Mouse (Mus musculus) ES-CJ7 (cell line): ENCODE measurements around the gene Gm5108.

Experiments used
- DNase-seq: peaks from one replicate; pipeline ENCODE4 v3.0.0; 2011; ENCODE audit warnings: low read depth, low spot score

The Gm5108 gene

DNA sequence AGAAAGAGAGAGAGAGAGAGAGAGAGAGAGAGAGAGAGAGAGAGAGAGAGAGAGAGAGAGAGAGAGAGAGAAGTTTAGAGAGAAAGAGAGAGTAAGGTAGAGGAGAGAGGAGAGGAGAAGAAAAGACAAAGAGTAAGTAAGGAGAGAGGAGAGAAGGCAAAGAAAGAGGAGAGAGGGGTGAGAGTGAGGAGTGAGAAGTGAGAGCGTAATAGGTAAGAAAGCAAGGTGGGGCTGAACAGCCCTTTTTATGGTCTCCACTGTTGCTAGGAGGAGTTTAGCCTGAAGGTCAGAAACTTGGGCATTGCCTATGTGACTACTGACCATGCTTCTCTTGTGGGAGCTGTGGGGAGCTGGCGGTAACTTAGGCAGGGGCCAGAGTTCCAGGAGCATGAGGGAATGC is at the start of gene Gm5108:
Gm5108 (plus strand) TSS at position 301 of the 400 bp plus-strand sequence.
- DNase-seq: no peak

DNA sequence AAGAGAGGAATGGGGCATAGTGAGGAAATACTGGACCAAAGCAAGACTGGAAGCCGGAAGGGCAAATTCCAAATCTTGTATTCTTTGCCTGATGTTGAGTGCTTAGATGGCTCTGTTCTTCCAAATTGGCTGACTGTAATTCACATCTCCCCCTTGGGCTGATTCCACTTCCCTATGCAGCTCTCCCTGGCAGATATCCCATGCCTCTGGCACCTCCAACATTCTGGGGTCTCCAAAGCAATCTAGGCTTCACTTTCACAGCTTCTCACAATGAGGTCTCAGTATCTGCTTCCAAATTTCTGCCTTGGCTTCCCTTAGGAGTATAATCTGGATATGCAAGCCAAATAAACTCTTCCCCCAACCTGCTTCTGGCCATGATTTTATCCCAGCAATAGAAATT is 42.5 kb upstream of the Gm5108 start:
- DNase-seq: no peak

DNA sequence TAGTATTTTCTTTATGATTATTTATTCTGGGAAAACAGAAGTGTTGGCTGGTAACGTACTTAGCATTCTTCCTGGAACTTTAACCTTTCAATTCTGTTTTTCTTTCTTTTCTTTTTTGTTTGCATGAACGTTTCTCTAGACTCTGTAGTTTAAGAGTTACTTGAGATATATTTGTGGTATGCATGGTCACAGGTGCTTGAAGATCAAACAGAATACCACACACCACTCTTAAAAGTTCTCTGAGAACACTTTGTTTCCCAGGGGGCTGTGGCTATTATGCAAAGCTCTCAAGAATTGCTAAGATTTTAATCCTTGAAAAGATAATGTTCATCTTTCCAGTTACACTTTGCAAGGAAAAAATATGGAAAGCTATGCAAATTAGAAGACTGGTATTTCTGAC is 36.9 kb upstream of the Gm5108 start:
- DNase-seq: no peak

DNA sequence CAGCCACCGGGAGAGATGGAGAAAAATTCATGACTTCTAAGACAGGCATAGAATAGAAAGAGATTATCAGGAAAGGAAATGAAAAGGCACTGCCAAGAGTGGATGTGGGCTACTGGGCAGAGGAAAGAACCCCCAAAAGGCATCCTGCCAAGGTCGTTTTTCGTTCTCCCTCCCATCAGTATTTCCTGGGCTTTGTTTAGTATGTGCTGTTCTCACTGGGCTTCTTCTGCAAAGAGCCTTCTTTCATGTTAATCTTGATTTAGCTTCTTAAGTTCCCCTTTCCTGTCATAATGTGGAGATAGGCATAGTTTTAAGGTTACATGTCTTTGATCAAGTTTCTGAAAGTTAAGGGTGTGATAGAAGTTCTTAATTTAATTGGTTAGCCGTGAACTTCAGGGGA is 10.9 kb upstream of the Gm5108 start:
- DNase-seq: no peak

DNA sequence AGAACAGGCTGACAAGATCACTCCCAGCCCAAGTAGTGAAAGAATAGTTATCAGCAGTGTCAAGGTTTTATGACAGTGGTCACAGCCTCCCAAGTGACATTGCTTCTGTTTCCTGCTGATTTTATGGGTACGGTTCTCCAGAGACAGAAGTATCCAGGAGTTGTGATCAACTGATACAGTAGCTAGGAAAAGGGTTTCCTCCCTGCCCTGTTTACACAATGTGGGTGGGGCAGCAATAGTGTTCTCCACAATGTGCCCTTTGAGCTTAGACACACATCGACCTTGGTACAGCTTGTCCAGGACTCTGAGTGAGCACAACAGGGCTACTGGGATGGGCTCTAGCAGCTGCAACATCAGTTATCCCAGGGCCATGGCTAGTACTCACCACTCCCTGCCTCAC is 9.8 kb upstream of the Gm5108 start:
- DNase-seq: peak; percentile 8

DNA sequence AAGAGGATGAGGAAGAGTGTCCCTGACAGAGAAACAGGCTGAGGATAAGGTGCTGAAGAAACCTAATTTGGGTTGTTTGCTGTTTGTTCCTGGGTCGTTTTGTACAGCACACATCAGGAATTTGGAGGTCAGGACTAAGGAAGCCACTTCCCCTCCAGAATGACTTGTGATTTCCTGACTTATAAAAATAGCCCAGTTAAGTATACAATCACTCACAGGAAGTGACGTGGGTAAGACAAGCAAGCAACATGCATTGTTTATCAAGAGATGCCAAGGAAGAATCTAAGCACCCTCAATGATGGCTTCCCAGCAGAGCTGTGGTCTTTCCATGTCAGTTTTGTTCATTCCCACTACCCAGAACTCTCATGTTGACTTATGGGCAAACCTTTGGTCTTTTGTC is 1.7 kb downstream of the Gm5108 start:
- no peak for DNase-seq

DNA sequence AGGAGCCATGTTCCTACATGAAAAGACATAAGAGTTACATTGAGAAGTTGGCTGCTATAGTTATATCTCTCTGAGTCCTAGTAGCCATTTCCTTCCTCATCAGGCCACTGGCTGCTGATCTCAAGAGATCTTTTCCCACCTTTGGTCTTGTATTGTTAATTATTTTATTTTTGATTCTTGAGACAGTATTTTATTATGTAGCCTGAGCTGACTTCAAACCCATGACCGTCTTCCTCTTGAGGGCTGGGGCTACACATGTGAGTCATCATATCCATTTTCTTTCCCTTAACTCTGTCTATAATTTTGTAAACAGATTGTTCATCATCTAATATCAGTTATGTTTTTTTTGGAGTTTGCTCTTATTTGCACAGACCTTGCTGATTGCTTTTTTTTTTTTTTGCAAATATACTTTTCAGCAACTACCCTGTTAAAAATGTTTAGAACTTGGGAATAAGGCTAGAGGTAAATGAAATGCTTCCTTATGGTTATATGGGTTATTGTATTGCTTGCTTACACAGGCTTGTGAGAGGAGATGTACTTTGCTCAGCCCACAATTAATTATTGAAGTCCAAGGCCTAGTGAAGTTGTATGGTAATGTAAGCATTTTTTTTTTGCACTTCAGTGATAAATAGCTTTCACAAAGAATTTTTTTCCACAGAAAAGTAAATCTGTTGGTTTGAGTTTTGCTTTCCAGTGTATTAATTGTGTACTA is 2.8 kb downstream of the Gm5108 start:
- no peak for DNase-seq

DNA sequence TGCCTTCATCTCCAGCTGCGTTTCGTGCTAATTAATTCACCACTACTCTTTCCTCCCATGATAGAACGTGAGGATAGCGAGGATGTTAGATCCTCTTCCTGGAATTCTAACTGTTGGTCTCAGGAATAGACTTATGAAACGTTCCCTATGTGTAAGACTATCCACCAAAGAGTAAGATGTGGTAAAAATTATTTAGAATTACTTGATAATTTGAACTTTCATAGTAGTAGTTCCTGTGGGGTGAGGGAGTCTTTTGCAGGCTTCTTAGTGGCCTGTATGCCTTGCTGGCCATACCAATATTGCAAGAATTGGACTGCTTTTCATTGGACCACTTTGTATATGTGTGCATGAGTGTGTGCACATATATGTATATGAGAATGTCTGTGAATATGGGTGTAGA is 4.9 kb downstream of the Gm5108 start, which contains the start of gene Gm21905:
Gm21905 (minus strand) TSS at position 101 of the 400 bp plus-strand sequence.
- DNase-seq: no peak

DNA sequence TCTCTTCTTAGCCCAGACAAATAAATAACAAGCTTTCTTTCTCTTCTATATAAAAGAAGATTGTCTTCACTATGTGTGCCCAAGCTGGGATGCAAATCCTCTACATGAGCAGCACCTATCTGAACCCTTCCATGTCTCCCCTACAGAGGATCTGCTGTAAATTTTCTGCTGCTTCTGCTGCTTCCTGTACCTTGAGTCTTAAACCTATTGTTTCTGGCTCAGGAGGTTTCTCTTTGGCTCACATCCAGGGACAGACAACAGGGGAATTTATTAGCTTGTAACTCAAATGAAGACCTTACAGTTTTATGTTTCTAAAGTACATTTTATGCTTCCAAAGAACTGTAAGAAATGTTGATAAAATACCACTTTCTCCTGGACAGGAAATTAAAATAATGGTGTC is 5.5 kb downstream of the Gm5108 start:
- DNase-seq: no peak

DNA sequence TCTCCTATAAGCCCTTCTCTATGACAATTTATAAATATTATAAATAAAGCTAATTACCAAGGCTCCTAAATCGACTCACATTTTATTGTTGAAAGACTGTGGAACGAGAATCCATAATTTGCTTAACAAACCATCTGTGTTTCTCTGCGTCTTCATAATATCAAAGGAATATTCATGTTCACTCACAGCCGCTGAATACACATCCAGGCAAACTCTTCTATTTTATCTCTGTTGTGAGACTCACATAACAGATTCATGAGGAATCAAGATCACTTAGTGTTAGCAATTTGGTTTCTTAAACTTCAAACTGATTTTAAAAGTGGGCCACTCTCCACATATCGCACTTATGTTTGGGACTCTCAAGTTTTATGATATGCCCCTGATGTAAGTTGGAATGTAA is 6.6 kb downstream of the Gm5108 start:
- no peak for DNase-seq

DNA sequence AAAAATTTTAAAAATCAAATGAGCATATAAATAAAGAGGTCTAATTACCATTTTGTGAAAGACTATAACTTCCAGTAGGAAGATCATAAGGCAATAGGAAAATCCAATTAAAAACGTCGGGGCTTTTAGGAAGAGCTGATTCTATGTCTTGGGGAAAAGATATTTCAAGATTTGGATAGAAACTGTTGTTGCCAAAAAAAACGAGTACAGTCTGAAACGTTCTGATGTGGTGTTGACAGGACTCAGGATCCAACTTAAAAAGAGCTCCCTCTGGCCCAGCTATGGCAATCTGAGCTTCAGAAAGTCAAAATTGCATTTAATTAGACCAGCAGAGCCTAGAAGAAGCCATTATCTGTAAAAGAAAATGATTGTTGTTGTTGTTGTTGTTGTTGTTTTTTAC is 12.6 kb downstream of the Gm5108 start:
- no peak for DNase-seq

DNA sequence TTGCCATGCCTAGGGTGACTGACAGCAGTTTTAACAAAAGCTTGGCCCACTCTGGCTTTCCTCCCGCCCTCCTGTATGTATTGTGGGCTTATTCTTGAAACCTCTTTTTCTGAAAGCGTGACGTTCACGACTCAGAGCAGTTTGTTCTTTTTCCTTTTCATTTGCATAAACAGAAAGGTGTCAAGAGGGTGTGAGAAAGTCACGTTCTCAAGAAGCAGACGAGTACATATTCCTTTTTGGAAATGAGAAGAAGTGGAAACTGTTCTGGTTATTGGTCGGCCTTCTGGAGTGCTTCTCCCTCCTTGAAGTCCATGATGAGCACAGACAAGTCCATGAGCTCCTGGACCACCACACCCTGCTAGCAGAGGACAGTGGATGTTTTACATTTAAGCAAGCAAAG is 14.0 kb downstream of the Gm5108 start:
- DNase-seq: no peak

DNA sequence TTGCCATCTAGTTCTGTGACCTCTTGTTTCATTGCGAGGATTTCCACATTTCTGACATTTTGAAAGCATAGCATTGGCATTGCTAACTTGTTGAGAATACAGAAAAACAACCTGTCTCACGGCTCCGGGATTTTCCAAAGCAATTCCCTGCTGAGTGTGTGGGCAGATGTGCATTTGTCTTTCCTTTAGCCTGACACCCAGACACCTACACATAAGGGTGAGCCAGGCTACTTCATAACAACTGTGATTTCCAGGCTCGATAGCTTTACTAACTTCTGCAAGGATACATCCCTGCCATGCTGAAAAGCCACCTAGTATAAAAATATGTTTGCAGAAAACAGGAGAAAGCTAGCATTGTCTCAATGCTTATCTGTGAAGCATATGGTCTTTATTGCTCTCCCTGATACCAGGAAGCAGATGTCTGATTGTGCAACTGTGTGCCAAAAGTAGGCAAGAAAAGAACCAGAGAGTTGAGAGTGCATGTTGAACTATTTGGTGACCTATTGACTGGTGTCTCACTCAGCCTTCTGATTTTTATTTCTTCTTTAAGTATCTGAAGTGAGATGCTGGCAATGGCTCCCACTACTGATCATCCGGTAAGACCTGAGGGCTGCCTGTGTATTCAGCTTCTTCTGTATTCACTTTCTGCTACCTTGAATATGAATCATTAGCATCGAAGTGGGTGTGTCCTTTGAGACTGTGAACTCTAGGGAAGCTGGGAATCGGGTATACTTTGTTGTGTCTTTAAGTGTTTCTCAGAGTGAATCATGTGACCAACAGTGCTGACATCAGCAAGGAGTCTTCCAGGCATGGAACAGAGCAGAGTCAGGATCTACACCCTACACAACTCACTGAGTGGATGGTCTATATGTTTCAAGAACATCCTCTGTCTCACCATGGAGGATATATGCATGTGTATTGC is 20.5 kb downstream of the Gm5108 start:
- DNase-seq: no peak

DNA sequence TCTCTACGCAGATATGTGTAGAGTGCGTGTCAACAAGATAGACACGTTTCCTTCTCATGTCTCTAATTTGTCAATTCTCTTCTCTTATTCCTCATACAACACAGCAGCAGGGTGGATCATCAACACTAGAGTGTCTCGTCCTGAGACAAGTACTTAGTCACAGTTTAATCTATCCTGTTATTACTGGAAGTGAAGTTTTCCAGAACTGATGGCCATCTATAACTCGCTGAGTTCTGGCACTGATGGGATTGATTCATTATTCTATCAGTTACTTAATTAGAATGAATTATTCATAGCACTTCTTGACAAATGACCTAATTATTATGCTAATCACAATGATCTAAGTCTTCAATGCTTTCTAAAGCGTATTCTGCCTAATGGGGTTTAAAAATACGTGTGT is 28.1 kb downstream of the Gm5108 start:
- no peak for DNase-seq

DNA sequence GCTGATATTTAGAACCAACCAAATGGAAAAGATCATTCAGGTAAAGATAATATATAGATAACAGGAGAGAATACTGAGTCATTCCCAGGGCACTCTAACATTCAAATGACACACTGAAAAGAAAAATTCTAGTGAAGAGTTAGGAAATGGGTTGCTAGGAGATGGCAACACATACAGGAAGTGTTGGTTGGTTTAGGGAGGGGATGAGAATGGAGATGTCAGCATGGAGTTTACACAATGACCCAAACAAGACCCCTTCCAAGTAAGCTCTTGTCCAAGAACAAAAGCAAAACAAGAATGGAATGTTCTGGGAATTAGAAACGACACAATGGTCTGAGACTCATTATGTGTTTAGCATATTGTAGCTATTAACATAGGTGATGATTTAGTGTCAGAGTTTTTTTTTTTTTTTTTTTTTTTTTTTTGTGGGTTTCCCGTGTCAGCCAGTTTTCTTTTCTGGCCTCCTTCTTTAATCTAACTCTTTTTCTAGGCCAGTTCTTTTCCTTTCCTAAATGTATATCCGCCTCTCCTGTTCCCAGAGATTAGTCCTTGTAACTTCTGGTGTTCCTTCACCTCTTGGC is 40.6 kb downstream of the Gm5108 start:
- no peak for DNase-seq

DNA sequence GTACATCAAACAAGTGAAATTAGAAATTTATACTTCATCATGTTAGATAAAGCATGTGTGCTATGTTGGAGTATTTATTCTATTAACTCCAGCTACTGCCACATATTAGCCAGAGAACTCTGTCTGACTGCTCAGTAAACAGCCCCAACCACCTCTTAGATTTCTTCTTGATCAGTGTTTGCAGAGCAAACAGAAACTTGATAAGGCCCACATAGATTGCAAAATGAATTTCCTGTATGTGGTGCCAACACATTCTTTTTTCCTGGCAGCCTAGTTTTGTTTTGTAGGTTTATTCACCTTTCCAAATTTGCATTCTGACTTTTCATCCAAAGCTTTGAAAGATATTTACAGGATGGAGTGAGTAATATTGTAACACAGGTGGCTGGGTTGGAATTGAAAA is 49.0 kb downstream of the Gm5108 start:
- no peak for DNase-seq

DNA sequence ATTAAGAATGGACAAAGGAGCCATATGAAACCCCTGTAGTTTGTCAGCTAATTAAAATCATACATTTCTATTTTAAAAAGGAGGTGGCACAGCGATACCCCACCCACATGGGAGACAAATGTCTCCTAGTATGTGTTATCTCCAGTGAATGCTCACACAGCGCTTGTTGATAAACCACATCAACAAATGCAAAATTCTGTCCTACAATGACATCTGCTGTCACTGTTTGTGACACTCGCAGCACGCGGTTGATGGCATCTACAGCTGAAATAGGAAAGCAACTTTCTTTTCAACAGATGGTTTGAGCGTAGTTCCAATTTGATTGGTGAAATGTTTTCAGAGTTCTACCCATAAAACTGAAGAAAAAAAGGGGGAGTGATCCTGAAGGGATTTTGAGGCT is 61.1 kb downstream of the Gm5108 start:
- no peak for DNase-seq

DNA sequence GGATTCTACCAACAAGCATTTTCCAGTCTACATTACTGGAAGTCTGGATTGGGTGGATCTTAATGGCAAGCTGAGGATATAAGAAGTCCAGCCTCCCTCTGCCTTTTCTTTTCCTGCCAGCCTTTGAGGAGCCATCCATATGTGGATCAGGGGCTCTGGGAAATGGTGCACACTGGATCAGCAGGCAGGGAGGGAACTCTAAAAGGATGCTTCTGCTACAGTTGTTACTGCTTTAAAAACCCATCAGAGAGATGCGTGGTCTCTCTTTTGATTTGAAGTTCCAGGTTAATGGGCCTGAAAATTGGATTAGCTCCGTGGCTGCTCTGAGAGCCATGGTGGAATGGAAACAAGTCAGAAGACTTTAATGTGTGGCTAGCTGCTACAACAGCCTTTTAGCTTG is 62.4 kb downstream of the Gm5108 start:
- no peak for DNase-seq

DNA sequence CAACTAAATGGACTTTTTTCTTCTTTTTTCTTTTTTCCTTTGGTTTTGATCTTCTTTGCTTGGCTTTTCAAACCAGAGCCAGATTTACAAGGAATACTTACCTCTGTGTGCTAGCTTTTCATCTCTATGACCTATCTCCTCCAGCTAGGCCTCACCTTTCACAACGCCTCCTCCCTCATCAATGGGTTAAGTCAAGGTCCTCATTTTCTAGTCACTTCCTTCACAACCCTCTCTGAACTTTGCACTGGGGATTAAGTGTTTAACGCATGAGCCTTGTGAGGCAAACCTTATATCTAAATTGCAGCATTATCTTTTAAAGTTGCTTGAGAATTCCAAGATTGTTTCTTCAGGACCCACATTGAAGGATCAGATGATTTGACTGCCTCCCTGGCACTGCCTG is 63.0 kb downstream of the Gm5108 start:
- DNase-seq: no peak

DNA sequence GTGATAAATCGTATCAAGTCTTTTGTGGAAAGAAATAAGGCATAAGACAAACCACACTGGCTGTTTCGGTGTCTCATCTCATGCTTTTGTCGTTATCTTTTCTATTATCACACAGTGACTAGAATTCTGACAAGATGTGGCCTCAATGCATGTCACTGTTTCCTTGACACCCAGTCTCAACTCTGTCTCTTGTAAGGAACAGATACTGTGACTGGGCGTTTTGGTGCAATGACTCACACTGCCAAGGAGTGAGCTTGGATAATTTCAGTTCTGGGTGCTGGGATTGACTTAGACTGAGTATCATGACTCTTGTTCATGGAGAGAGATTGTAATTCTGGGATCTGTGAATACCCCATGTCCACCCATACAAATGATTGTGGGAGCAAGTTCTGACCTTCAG is 65.6 kb downstream of the Gm5108 start:
- no peak for DNase-seq

DNA sequence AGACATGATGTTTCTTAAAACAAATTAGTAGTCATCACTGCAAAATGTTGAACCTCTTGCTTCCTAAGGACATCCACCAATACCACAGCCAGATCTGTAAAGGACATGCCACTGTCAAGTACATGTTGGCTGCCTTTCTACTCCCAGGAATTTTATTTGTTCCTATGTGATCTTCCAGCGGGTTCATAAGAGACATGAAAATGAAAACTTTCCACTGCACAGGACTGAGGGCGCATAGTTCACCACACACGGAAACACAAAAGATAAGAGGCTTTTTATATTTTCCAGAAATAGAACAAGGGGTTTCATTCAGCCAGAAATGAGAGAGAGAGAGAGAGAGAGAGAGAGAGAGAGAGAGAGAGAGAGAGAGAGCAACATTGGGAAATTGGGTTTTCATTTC is 70.1 kb downstream of the Gm5108 start:
- no peak for DNase-seq

DNA sequence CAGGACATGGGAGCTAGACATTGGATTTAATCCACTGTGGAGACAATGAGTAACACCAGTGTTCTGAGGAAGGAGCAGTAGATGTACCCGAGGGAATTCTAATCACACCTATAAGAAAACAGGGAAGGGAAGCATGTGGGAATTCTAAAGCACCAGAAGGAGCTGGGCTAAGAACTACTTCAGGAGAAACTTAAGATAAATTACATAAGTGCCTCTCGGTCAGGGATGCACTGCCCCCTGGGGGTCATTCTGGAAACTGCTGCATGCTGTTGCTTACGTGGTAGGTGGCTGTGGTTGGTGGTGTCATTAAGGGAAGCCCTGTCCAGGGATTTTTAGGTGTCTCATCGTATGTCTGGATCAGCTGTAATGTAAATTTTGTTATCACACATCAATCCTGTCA is 71.1 kb downstream of the Gm5108 start:
- peak; percentile 73 for DNase-seq

DNA sequence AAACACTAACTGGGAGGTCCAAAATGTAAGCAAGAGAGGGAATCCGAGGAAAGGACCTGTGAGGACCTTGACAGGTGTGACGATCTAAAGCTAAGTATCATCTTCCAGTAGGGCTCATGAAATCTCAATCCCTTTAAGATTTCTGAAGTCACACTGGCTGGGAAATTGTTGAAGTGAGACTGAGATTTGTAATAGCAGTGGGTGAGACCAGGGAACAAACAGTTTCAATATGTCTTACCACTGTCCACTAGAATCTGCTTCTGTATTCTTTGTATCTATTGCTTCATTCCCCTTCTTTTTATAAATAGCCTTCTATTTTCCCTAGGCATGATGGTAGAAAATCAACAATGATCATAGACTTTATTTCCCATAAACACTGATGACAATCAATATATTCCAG is 79.4 kb downstream of the Gm5108 start:
- no peak for DNase-seq
